Mouse (Mus musculus) layer of hippocampus, adult 2 months (tissue): ENCODE data around the gene Sap30bp. TPM values are rescaled to one million over a fixed set of nuclear protein-coding genes. Genes with fewer than 3 reads are reported as not detected.

Experiments
- DNase-seq, 2 experiments: peaks; one replicate each; pipeline ENCODE4 v3.0.0; 2022; ENCODE audit warnings: low spot score in 2 of 2
- H3K27ac ChIP-seq: fragments of 200-600 bp; 2 replicates; pipeline ENCODE4 v1.8.1; 2022
- H3K4me3 ChIP-seq: fragments of 200-600 bp; 2 replicates; pipeline ENCODE4 v1.8.1; 2022; ENCODE audit warnings: mild to moderate bottlenecking
- CTCF ChIP-seq: fragments of 200-600 bp; conservative IDR thresholded peaks from 2 replicates; pipeline ENCODE4 v1.8.1; 2022; ENCODE audit warnings: antibody characterized with exemption, mild to moderate bottlenecking, moderate library complexity
- total RNA-seq, 2 experiments: library from RNA; stranded (reverse); gene quantifications; 2 replicates each; pipeline ENCODE4 v1.2.3; 2021

The Sap30bp gene
- total RNA-seq, 2 experiments from 2014 or later, result 40.8 to 47.0 TPM

DNA sequence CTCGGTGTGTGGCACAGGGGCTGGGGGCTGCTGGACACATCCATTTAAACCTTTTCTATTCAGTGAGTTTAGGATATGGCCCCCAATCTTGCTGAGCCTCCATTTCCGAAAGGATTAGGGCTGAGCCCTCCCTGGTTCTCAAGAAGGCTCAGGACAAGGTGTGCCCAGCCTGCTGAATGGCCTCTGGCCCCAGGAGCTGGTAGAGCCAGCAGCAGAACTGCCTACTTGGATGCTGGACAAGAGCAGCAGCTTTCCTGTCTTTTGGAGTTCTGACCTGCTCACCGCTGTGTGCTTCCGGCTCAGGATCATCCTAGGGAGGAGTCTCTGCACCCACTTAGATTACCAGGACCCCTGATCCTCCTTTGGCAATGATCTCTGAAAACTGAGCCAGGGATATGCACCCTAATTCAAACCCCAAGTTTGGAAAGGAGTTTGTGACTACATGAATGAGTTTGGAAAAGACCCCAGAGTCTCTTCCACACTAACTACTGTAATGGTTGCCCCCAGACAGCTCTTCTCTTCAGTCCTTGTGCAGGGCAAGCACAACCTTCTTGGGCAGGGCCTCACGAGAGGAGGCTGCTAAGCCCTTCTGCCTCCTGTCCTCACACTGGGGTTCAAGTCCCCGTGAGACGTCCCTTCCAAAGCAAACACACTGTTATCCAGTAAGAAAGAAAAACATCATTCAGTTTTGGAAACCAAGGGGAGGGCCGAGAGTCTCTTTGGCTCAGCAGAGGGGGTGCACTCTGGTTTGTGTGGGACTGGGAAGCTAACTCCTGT lies 32.3 kb upstream of the Sap30bp start:
- DNase-seq, result no peak
- no peak overlapping the region for H3K4me3 ChIP-seq
- H3K27ac ChIP-seq, result no peak overlapping the region
- no peak for TF ChIP-seq CTCF

DNA sequence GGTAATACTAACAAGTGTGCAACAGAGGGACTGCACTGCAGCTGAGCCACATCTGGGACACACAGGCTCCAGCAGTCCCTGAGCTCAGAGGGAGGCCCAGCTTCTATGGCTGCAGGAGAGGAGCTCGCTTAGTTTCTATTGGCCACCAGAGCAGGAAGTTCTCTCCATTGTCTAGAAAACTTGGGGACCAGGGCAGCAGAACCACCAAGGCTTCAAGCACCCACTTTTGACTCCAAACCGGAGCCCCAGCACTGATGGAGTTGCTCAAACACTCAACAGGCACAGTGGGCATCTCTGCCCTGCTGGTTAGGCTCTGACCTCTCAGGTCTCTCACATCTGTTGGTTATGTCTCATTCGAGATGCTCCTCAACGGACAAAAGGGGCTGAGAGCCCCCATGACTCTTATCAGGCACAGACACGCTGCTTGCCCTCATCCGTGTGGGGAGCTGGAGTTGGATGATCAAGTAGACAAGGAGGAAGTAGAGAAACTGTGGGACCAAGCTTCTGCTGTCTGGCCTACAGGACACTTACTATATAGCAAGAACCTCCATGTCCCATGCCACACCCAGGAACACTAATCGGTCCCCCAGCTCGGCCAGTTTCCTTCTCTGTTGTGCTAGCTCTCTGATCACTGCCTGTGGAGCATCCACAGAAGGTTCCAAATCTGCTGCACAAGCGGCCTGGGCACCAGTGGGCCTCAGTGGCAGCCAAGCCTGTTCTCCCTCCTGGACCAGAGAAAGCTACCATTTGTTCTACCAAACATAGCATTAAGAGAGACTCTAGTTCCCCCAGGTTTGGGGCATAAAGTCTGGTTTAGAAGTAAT lies 31.5 kb upstream of the Sap30bp start:
- DNase-seq, result no peak
- H3K4me3 ChIP-seq, result no peak overlapping the region
- no peak overlapping the region for H3K27ac ChIP-seq
- TF ChIP-seq CTCF, result no peak

DNA sequence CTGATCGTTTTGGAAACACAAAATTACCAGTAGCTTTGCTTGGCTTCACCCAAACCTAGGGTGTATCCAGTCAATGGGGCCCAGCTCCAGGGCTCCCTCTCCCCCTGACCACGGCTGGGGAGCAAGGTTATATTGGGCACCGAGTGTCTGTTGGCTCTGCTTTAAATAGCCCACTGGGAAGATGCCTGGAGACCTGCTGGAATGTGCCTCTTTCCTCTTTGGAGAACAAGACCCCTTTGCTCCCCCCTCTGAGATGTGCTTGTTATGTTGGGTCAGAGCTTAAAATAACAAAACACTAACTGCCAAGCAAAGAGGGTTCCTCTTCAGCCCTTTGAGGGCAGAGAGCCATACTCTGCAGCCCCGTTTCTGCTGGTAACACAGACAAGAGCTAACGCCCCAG lies 30.9 kb upstream of the Sap30bp start:
- H3K27ac ChIP-seq, result no peak overlapping the region
- TF ChIP-seq CTCF, result no peak
- H3K4me3 ChIP-seq, result no peak overlapping the region
- DNase-seq, result no peak

DNA sequence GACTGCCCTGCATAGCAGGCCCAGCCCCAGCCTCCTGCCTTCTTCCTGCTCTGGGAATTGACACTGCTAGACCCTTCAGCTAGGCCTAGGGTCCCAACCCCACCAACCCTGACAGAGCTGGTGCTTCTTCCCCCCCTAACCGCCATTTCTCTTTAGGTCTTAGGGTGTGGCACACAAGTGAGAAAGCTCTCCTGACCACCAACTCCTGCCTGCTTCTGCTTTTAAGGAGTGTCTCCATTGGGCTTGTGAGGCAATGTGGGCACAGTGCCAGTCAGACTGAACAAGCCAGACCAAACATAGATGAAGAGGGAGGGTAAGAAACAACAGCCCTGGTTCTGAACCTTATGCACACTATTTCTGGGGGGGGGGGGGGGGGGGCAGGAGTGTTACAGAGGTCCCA lies 30.3 kb upstream of the Sap30bp start:
- TF ChIP-seq CTCF, result no peak

DNA sequence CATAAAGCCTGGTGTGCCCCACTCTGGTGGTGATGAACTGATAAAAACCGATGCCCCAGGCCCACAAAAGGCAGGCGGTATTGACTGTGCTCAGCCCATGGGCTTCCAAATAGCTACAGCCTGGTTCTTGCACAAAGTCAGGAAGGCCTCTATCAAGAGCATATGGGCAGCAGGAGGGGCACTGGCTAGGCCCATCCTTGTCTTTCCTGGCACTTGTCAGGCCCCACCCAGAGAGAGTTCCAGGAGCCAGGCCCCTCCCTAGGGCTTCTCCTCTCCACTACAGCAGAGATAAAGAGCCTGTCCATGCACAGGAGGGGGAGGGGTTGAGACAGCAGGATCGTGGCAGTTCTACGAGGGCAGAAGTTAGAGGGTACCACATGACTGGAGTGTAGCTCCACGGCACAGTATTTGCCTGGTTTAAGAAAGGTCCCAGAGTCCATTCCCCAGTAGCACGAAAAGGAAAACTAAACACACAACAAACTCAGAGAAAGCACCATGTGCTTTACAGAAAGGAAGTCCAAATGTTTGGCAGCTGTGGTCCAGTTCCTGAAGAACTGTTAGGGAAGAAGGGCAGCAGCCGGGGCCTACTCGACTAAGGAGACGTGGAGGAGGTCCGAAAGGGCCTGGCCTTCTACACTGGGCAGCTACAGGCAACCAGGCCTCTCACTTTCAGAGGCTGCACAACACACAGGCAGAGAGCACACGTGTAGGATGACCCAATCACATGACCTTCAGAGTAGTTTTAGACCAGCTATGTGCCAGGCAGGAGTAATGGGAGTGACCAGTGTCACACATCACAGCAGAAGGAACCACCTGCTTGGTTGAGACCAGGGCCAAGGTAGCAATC lies 29.5 kb upstream of the Sap30bp start:
- no peak overlapping the region; the same call in 1 of the 2 replicates for H3K27ac ChIP-seq
- no peak for TF ChIP-seq CTCF
- peak overlapping the region; percentile 11; the same call in 1 of the 2 replicates for H3K4me3 ChIP-seq
- no peak for DNase-seq

More for the DNA sequence above, 30.3 kb upstream of the Sap30bp start:
- Histone ChIP-seq H3K4me3 (no peak overlapping the region), H3K27ac (no peak overlapping the region)
- no peak for DNase-seq

DNA sequence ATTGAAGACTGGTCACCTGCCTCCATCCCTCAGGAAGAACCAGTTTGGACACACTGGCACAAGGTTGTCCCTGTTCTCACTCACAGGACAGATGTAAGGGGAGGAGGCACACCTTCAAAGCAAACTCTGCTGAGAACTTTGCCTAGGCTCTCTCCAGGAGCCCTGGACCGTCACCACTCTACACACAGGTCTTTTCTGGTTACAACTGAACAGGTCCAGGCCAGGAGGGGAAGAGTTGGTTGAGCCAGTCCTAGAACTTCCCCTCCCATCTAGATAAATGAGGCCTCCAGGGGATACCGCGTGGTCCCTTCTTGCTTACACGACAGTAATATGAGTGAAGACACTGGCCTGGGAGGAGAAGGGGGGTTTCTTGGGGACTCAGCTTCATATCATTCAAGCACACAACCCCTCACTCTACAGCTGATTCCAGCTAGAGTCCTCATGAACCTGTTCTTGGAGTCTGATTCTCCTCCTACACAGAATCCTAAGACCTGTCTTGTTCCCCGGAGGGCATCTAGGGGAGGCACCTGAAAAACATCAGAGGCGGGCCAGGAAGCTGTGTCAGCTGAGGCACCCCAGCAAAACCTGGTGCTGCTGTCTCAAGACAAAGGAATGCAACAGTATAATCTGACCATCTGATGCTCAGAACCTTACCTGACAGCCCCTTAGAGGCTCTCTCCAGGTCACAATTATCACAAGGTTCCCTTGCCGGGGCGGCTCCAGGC lies 28.7 kb upstream of the Sap30bp start:
- DNase-seq, result no peak
- H3K27ac ChIP-seq, result peak overlapping the region; percentile 88
- H3K4me3 ChIP-seq, result peak overlapping the region; percentile 45
- no peak for TF ChIP-seq CTCF

DNA sequence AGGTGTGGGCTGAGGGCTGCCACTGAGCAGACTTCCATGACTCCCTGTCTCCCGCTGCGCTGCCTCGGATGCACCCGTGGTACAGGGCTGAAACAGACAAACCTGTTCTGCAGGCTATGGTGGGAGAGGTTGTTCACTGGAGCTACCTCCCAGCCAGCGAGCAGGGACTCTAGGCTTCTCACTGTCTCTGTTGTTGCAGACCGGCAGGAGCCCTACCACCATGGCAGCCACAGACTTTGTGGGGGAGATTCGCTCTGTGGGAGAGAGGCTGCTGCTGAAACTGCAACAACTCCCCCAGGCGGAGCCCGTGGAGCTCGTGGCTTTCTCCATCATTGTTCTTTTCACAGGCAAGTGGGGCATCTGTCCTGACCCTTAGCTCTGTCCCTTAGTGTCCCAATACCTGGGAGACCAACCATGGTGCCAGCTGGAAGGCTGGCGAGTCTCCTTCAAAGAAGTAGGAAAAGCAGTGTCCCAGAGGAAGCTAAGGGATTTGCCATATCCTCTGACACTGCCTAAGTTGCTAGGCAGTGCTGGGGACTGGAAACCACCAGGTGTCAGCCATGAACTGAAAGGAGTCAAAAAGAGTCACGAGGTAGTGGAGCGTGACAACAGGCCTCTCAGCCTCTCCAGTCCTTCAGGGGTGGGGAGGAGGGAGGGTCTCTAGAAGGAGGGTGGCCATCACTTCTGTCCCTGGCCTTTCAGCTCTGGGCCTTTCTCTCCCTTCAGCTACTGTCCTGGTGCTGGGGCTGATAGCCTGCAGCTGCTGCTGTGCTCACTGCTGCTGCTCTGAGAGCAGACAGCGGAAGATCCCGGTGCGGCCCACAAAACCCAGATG lies 27.9 kb upstream of the Sap30bp start:
- peak; percentile 39 to 55 for DNase-seq
- TF ChIP-seq CTCF, result 0 out of 2 replicates have a peak, but pooled peaks have one; percentile 15
- Histone ChIP-seq H3K4me3 (peak overlapping the region; percentile 45), H3K27ac (peak overlapping the region; percentile 88)

DNA sequence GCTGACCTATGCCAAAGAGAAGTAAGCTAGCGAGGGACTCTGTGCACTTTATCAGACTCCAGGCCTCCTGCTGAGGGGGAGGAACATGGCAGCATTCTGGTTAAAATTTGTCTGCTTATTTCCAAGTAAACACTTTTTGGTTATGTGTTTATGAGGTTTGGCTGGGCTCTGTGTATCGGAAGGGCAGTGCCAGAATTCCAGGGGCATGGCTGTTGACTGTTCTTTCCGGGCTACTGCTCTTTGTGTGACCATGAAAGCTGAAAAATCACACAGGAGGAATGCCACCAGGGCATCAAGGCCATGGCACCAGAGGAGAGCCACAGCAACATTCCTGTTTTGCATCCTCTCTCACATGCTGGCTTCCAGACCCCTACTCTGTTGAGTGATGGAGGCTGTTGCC lies 27.0 kb upstream of the Sap30bp start:
- no peak overlapping the region for H3K4me3 ChIP-seq
- no peak for DNase-seq
- no peak for TF ChIP-seq CTCF
- peak overlapping the region; percentile 88 for H3K27ac ChIP-seq

DNA sequence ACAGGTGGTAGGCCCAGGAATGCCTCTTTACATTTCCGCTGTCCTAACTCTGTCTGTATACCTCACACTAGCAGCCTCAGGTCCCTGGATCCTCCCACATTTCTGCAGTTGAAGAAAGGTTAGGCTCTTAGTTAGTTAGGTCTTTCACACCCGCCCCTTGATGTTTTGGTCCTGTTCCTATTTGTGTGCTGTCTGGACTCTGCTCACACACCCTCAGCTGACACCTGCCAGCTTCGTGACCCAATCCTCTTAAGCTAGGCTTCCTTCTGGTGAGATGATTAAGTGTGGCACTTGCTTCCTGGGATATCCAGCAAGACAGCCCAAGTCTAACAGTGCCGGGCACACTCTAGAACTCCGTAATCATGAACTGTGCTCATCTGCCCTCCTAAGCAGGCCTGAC lies 26.6 kb upstream of the Sap30bp start:
- TF ChIP-seq CTCF, result no peak
- no peak overlapping the region for H3K4me3 ChIP-seq
- no peak for DNase-seq
- H3K27ac ChIP-seq, result peak overlapping the region; percentile 88

DNA sequence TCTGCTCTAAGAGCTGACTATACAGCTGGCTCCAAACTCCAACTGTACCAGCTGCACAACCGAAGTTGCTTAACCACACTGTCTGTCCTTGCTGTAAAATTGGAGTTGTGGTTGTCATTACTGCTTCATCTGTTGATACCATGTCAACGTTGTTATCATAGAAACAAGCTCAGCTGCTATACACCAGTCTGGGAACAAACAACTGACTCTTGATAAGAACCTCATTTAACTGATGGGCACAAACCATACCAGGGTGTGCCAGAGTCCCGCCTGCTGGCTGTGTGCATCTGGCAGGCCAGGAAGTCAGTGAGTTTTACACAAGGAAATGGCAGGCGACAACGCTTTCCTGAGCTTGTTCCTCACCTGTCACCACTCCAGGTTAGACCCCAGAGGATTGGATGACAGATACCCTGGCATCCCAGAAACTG lies 21.9 kb upstream of the Sap30bp start:
- DNase-seq, result no peak
- H3K4me3 ChIP-seq, result no peak overlapping the region
- peak overlapping the region; percentile 46; the same call in 1 of the 2 replicates for H3K27ac ChIP-seq

More for the DNA sequence above, 21.9 kb upstream of the Sap30bp start:
- no peak for TF ChIP-seq CTCF
